In genomic region chr8:105566703-105567595, GRCm38 (mm10) we compare ENCODE assay signal across 8 mouse cellular contexts. TPM values are rescaled to one million over a fixed set of nuclear protein-coding genes. Genes with fewer than 3 reads are reported as not detected.
DNase-seq lines count a peak whose midpoint lies in the region; ATAC-seq and TF ChIP-seq lines count a peak whose summit lies in the region.

No protein-coding gene starts in this region.

- peak overlapping the region; percentile 87; the same call in 1 of the 2 replicates for H3K27ac ChIP-seq in limb, embryonic 15.5 days

- H3K4me1 ChIP-seq in limb, embryonic 15.5 days: peaks cover 22% of the 10 kb centered on the region

- H3ac ChIP-seq in myocyte (ENCODE audit: control insufficient read depth, insufficient read length): peak overlapping the region; percentile 31

- WGBS in limb, embryonic 15.5 days: 27% methylated on average over 27 of the region's 27 CpGs

- no peaks in the 10 kb centered on the region for H3K9me3 ChIP-seq in limb, embryonic 15.5 days

- intact Hi-C loops in heart, postnatal 14 days (cut with DNase I): loop anchor here (2.0 kb wide), 2 partner anchors 28 to 118 kb away; no protein-coding TSS in a partner anchor

- H3K36me3 ChIP-seq in limb, embryonic 15.5 days: peaks cover 3% of the 10 kb centered on the region; the same call in 1 of the 2 replicates
- no peaks in the 10 kb centered on the region for H3K36me3 ChIP-seq in myocyte (ENCODE audit: control insufficient read depth, insufficient read depth)

- no peak for ATAC-seq in limb, embryonic 15.5 days (ENCODE audit: insufficient number of reproducible peaks, low FRiP score, low TSS enrichment, low read depth)

- peak overlapping the region; percentile 83 for H3K4me2 ChIP-seq in limb, embryonic 15.5 days
- H3K4me2 ChIP-seq in myocyte (ENCODE audit: low read depth): peak overlapping the region; percentile 85

- TF ChIP-seq POLR2A in myocyte (IDR thresholded peaks at IDR 0.05; ENCODE audit: insufficient read length, low read depth): no peak

- H3K4me3 ChIP-seq in limb, embryonic 15.5 days: peak overlapping the region; percentile 96
- H3K4me3 ChIP-seq in myocyte: peak overlapping the region; percentile 68

- H3K9ac ChIP-seq in limb, embryonic 15.5 days: peak overlapping the region; percentile 50; the same call in 1 of the 2 replicates

- peak; percentile 24 for DNase-seq in adrenal gland, postnatal 10 days
- DNase-seq in adrenal gland, adult 8-10 months: no peak
- DNase-seq in ES-CJ7 (ENCODE audit: low read depth, low spot score): peak; percentile 49
- DNase-seq in embryo, embryonic 10.5 days (ENCODE audit: low spot score): peak; percentile 39
- peak; percentile 26 to 34 for DNase-seq in heart, postnatal 14 days
- peak; percentile 49 to 52 for DNase-seq in thymus, postnatal 36 days

- H3K79me2 ChIP-seq in myocyte (ENCODE audit: control insufficient read depth, insufficient read depth): peaks cover 34% of the 10 kb centered on the region

- no peaks in the 10 kb centered on the region for H3K27me3 ChIP-seq in limb, embryonic 15.5 days
- no peaks in the 10 kb centered on the region for H3K27me3 ChIP-seq in myocyte (ENCODE audit: control insufficient read depth, insufficient read depth, insufficient read length)

TF ChIP-seq in myocyte, 11 proteins besides CTCF, POLR2A, EP300 and RAD21:
- TF ChIP-seq MYOD1 (IDR thresholded peaks at IDR 0.05; ENCODE audit: control insufficient read depth in 1 of 3, insufficient read length in 2 of 3, low read depth in 2 of 3): no peak
- TF ChIP-seq SRF (IDR thresholded peaks at IDR 0.05; ENCODE audit: control insufficient read depth, insufficient read length, low read depth): no peak
- no peak for TF ChIP-seq REST (IDR thresholded peaks at IDR 0.05; ENCODE audit: insufficient read depth, insufficient read length)
- no peak for TF ChIP-seq TCF12 (IDR thresholded peaks at IDR 0.05; ENCODE audit: insufficient read depth, poor library complexity, severe bottlenecking)
- TF ChIP-seq MAX (IDR thresholded peaks at IDR 0.05; ENCODE audit: low read depth): no peak
- TF ChIP-seq E2F4 (IDR thresholded peaks at IDR 0.05; ENCODE audit: insufficient read depth): no peak
- no peak for TF ChIP-seq TCF3 (IDR thresholded peaks at IDR 0.05; ENCODE audit: insufficient read length, low read depth)
- no peak for TF ChIP-seq MYOG (IDR thresholded peaks at IDR 0.05; ENCODE audit: control insufficient read depth in 1 of 3, insufficient read depth in 1 of 3, insufficient read length in 2 of 3, low read depth in 2 of 3)
- TF ChIP-seq POLR2AphosphoS2 (IDR thresholded peaks at IDR 0.05; ENCODE audit: insufficient read length, low read depth): no peak

RNA-seq across cellular contexts. Expression of gene Atp6v0d1, which starts 1.1 kb away (rescaled TPM):
- 10 to 100 TPM; 92.8 to 94.0 TPM for total RNA-seq in adrenal gland, postnatal 10 days (2021)
- 100 to 1,000 TPM; 113 to 135 (median 122) TPM for total RNA-seq in adrenal gland, adult 8-10 months (2022)
- total RNA-seq in heart, postnatal 14 days (2021): 10 to 100 TPM; 57.2 to 57.8 TPM
- 97.4 and 103 TPM in 2 replicates for polyA plus RNA-seq in limb, embryonic 15.5 days (2015; fragmentation: Nextera tagmentation; extraction: Ambion mirVana)
- polyA plus RNA-seq in myocyte (2012; fragmentation: generic; extraction: Trizol): 126 TPM

RNA-seq across cellular contexts. Expression of gene Ripor1, which starts 38.1 kb away (rescaled TPM):
- 10 to 100 TPM; 30.4 to 34.5 TPM for total RNA-seq in adrenal gland, postnatal 10 days (2021)
- total RNA-seq in adrenal gland, adult 8-10 months (2022): 10 to 100 TPM; 28.1 to 47.9 (median 37.8) TPM
- total RNA-seq in heart, postnatal 14 days (2021): 10 to 100 TPM; 46.0 to 49.0 TPM
- polyA plus RNA-seq in limb, embryonic 15.5 days (2015; fragmentation: Nextera tagmentation; extraction: Ambion mirVana): 20.9 and 24.6 TPM in 2 replicates
- polyA plus RNA-seq in myocyte (2012; fragmentation: generic; extraction: Trizol): 47.6 TPM

RNA-seq across cellular contexts. Expression of gene Hsd11b2, which starts 48.4 kb away (rescaled TPM):
- total RNA-seq in adrenal gland, postnatal 10 days (2021): 1 to 10 TPM; 1.9 to 2.5 TPM
- under 1 TPM; 0.56 to 0.98 (median 0.82) TPM for total RNA-seq in adrenal gland, adult 8-10 months (2022)
- 1 to 10 TPM in 1 of 2 experiments, under 1 TPM in 1; 0.53 to 1.0 TPM for total RNA-seq in heart, postnatal 14 days (2021)
- polyA plus RNA-seq in limb, embryonic 15.5 days (2015; fragmentation: Nextera tagmentation; extraction: Ambion mirVana): 1.2 and 1.9 TPM in 2 replicates
- polyA plus RNA-seq in myocyte (2012; fragmentation: generic; extraction: Trizol): 0.59 TPM
